Mouse (Mus musculus): Measurements from ENCODE around the gene Gprin1.

Gprin1 gene

DNA sequence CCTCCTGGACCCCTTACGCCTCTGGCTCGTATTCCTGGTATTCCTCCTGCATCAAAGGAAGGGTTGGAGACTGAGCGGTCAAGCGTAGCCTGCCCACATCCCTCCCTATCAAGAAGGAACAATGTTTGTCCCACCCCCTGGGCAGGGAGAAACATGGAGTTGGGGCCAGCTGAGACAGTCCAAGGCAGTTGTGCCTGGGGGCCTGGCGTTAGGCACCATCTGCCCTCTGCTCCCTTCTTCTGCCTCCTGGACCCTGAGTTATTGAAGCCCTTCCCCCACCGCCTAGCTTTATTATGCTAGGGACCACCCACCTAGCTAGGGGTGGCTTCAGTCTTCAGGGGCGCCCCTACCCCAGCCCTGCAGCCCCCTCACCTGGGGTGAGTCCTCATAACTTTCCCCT is 9.8 kb upstream of the Gprin1 start:
- DNase-seq = no peak

DNA sequence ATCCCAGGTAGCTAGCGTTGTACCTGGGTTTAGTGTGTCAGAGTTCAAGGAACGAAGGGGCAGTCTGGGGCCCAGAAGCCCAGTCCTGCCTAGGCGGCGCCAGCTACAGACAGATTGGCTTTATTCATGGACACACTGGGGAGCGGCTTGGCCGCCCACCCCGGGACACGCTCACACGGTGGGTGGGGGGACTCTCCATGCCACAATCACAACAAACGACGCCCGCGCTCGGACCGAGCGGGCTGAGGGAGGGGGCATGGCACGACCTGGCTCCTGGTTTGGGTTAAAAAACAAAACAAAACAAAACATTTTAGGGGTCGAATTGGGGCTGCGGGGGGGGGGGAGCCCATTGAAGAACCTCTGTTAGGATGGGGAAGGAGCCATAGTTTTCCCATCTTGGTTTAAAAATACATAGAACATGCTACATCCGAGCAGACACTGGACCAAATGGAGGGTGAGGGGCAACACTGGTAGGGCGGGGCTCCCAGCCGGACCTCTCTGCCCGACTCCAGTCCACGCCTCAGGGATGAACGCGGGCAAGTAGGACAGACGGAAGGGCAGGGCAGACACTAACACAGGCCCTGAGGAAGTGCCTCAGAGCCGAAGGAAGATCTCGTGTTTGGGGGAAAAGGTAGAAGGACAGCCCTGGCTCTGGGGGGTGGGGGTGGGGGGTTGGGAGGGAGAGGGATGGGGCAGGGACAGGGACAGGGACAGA is 9.2 kb upstream of the Gprin1 start:
- DNase-seq = no peak

DNA sequence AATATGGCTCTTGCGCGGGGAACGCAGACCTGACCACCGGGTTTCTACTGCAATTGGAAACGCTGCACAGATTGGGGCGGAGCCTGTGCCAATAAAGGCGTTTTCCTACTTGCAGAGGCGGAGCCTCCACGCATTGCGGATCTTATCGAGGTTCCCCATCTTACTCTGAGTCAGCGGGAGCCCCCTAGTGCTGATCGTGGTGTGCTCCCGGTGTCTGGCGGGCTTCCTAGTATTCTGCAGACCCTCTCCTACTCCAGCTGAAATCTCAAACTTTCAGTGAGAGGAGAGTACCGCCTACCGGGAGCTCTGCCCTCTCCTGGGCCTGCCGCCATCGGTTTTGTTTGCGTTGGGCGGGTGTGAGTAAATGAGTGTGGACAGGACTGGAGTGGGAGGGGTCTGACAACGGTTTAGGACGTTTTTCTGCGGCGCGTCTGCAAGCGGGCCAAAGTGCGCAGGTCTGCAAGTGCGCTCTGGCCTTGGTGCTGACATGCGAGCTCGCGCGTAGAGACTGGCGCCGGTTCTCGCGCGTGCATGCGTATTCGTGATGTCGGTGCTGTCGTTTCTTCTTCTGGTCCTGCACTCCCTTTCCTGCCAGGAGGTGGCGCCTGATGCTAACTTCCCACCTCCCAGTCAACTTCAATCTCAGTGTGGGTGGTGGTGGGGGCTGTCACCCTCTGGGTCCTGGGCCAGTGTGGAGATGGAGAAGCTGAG is 8.5 kb upstream of the Gprin1 start:
- peak; percentile 46 for DNase-seq

GRCm38 (mm10) chr13:54757093-54757830 is 7.6 kb upstream of the Gprin1 start:
- no peak for DNase-seq

DNA sequence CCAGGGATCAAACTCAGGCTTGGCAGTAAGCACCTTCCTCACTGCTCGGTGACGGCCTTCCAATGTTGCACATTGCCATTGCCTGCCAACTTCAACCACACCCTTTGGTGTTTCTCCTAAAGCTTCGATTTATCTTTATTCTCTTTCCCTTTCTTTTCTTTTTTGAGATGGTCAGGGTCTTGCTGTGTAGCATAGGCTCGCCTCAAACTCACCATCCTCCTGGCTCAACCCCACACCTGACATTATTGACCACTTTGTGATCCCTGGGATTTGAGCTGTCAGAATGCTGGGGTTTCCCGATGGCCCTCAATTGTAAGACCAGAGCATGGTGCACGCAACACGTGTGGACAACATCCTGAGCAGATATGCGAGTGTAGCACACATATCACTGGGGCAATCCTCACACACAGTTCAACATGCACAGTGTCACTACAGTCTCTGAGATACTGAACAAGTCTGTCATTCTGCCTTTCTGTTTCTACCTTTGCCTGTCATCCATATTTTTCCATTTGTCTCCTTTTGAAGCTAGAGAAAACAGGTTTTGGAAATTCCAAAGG is 6.6 kb upstream of the Gprin1 start:
- DNase-seq = no peak

GRCm38 (mm10) chr13:54755201-54755830 is 5.6 kb upstream of the Gprin1 start:
- DNase-seq = no peak

DNA sequence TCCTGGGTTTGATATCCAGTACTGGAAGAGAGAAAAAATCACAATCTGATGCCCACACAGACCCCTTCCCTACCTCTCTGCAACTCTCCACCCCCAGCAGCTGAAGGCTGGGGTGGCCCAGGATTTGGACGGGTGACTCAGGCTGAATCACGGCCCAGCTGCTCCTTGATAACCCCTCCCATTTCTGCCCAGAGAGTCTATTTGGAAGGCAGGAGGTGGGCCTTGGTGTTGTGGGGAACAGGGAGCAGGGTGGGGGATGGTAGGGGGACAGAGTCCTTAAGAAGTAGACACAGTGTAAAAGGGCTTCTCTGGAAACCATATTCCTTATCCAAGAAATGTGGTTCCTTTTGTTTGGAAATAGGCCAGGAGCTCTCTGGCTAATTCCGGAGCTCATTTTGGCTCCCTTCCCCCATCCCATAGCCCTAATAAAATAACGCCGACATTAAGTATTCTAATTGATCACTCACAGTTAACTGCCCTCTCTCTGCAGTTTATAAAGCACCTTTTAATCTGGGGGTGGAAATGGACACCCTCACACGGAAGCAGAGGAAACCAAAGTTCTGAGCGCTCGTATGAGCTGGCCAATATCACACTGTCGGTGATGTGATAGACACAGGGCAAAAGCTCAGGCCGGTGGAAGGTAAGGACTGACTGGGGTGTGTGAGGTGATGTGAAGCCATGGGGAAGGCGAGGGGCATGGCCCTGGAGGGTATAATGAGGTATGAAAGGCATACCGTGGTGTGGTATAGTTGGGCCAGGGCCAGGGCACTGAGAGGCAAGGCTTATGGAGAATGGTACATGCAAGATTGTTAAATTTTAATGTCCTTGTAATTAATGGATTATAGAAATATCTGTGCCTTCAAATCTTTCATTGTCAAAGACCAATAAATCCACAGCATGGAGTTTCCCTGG is 4.8 kb upstream of the Gprin1 start:
- no peak for DNase-seq

GRCm38 (mm10) chr13:54753733-54754132 is 4.1 kb upstream of the Gprin1 start:
- no peak for DNase-seq

DNA sequence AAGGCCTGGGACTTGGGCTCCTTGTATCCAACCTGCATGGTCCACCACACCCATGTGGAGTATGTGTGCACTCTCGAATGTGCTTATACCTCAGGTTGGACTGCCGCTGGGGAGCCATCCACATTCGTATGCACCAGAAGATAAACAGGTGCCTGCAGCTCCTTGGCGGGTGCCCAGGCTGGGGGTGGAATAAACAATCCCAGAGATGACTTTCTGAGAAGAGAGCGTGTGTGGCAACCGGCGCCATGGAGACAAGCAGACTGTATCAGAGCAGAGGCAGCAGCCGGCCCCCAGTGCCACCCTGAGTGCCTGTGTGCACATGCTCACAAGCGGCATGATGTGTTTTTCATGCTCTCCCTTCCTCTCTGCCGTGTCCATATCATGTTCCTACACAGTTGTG is 3.0 kb upstream of the Gprin1 start:
- DNase-seq = no peak

GRCm38 (mm10) chr13:54750699-54751098 is 1.0 kb upstream of the Gprin1 start:
- no peak for DNase-seq

GRCm38 (mm10) chr13:54749061-54749863 is 412 bp downstream of the Gprin1 start:
- no peak for DNase-seq

DNA sequence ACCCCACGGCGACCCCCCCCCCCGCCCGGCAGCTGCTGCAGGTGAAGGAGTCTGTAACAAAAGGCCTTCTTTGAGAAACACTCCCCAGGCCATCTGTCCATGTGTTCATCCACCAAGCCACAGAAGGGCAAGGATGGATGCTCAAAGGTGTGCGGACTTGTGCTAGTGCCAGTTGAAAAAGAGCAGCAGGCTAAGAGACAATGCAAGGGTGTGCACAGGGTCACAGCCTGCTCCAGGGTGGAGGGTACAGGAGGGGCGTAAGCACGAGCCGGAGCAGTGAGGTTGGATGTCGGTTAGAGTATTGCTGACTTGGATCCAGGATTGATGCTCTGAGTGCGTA is 983 bp downstream of the Gprin1 start:
- no peak for DNase-seq

- no peak for DNase-seq
These were observed 1.5 kb downstream of the Gprin1 start for GRCm38 (mm10) chr13:54748190-54748589.

DNA sequence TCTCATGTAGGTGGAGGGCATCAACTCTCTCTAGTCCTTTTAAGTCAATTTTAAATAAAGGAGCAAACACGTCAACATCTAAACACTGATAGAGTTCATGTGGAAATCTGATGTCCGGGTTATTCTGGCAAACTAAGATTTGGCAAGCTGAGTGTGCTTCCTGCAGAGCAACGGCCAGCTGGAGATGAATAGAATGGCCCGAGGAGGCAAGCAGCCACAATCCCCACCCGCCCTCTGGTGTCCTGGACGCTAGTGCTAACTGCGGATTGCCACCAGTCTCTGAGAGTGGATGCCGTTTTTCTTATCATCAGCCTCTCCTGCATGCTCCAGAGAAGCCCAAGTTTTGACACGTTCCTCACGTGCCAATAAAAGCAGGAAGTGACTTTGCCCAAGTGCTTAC is 2.8 kb downstream of the Gprin1 start:
- DNase-seq = no peak

- no peak for DNase-seq
These were observed 3.6 kb downstream of the Gprin1 start for GRCm38 (mm10) chr13:54746110-54746509.

- no peak for DNase-seq
These were observed 11.5 kb downstream of the Gprin1 start for GRCm38 (mm10) chr13:54738213-54738601.

DNA sequence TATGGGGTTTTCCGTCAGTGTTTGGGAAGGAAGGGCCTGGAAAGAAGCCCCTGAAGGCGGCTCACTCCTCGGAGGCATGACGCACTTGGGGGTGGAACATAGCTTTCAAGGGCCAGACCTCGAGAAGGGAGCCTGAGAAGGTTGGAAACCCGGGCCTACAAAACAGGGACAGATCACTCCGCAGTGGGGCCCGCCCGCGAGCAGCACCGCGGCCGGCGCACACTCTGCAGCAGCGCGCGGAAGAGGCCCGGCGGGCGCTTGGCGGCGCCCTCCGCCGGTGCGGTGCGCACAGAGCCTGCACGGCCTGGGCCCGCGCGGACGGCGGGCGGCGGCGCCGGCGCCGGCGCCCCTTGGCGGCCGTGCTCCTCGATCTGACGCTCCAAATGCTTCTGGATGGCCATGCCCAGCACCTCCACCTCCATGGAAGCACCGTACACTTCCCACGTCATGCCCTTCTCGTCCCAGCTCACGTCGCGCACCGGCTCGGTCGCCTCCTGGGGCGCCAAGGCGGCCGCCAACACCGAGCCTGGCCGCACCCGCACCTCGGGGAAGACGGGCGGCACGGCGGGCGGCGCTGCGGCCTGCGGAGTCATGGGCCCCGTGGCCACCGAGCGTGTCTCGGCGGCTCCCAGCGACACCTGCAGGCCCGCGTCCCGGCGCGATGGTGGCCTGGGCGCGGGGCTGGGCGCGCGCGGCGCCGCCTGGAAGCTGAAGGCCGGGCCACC is 12.0 kb downstream of the Gprin1 start:
- no peak for DNase-seq

GRCm38 (mm10) chr13:54736931-54737330 is 12.7 kb downstream of the Gprin1 start:
- no peak for DNase-seq

- no peak for DNase-seq
These were observed 23.5 kb downstream of the Gprin1 start for GRCm38 (mm10) chr13:54726131-54726530.

- DNase-seq = no peak
These were observed 26.5 kb downstream of the Gprin1 start for GRCm38 (mm10) chr13:54723143-54723542.

DNA sequence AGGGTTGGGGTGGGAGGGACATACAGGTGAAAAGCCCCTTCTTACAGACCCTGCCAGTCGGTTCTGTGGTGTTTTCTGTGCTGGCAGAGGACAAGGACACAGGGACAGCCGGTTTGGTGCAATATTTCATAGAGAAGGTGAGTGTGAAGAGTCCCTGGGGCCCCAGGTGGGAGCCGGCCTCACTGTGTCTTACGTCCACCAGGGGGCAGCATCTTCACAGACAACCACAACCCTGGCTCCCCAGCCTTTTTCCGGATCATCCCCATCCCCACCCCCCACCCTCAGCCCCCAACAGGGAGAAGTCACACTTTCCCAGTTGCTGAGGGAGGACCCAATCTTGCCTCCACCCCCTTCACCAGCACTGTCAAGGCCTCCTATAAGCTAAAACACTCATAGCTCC is 32.8 kb downstream of the Gprin1 start:
- peak; percentile 53 for DNase-seq

Data from thymus, postnatal 25 days (tissue).